Comparison of ENCODE assay signal across 9 mouse cellular contexts in the genomic region with DNA sequence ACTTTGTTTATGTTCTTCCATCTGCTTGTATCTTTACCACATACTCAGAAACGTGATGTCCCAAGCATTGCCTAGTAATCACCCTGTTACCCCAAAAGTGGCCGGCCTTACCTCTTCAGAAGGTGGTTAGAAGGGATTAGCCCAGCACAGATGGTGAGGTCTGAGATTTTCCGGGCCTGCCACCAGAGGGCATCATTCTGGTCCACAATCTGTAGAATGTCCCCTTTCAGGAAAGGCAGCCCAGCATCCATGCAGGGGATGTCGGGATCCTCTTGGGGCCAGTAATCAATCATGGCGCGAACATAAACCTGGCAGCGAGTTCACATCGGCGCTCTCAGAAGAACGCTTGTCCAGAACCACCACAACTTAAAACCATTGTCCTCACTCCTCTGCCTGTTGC. TPM values are rescaled to one million over a fixed set of nuclear protein-coding genes. Genes with fewer than 3 reads are reported as not detected.
A peak's percentile ranks its signal among the peaks of the same experiment; 100 is the strongest.
DNase-seq lines count a peak whose midpoint lies in the region; ATAC-seq lines count a peak whose summit lies in the region.
"Had no signal": no experiment of that assay in that cellular context is flagged by ENCODE, and none has a peak within 500 bp of the region (broad histone marks: within the 10 kb centered on the region; RNA-seq: fewer than 3 reads in every experiment).

No protein-coding gene starts in this region.

- 80% methylated on average over 10 of the region's 10 CpGs for WGBS in forebrain, embryonic 16.5 days

- H3K4me1 ChIP-seq in forebrain, embryonic 16.5 days (replicated peaks; ENCODE audit: control insufficient read depth, insufficient read depth, low read length) = no peaks in the 10 kb centered on the region
- H3K4me1 ChIP-seq: limb, embryonic 12.5 days had no signal

- H3K27ac ChIP-seq in forebrain, embryonic 16.5 days (ENCODE audit: low read length) = no peak overlapping the region
- H3K27ac ChIP-seq: limb, embryonic 12.5 days had no signal

- H3K36me3 ChIP-seq in forebrain, embryonic 16.5 days (ENCODE audit: control insufficient read depth, insufficient read depth) = no peaks in the 10 kb centered on the region
- H3K36me3 ChIP-seq: limb, embryonic 12.5 days had no signal

- no peaks in the 10 kb centered on the region for H3K27me3 ChIP-seq in forebrain, embryonic 16.5 days (replicated peaks; ENCODE audit: control insufficient read depth, insufficient read depth, low read length)
- H3K27me3 ChIP-seq: limb, embryonic 12.5 days had no signal

- DNase-seq in gastrocnemius, postnatal 14 days = peak; percentile 30
- no peak for DNase-seq in gastrocnemius, postnatal 36 days
- DNase-seq in 3T3-L1 (ENCODE audit: low read depth, low spot score) (peak; percentile 33), WW6 (ENCODE audit: low read depth, low spot score) (peak; percentile 22)
- peak; percentile 32 for DNase-seq in retina, postnatal 7 days (ENCODE audit: low read depth, low spot score)
- no peak for DNase-seq in frontal cortex, postnatal 10 days (ENCODE audit: low spot score in 2 of 2)

- no peak overlapping the region for H3K9ac ChIP-seq in forebrain, embryonic 16.5 days (replicated peaks; ENCODE audit: low read depth, low read length)
- H3K9ac ChIP-seq: limb, embryonic 12.5 days had no signal

- H3K4me2 ChIP-seq in forebrain, embryonic 16.5 days (ENCODE audit: low read length) = no peak overlapping the region
- H3K4me2 ChIP-seq: limb, embryonic 12.5 days had no signal

- intact Hi-C loops in gastrocnemius, postnatal 14 days (cut with DNase I; ENCODE audit: low total_unique reads) = loop anchor here (5.0 to 10.0 kb wide), 2 partner anchors 90 to 372 kb away; partner anchors contain the start of gene Als2
- intact Hi-C loops in gastrocnemius, postnatal 36 days (cut with DNase I) = loop anchor here (5.0 kb wide), 1 partner anchor 372 kb away; no protein-coding TSS in a partner anchor

- no peaks in the 10 kb centered on the region for H3K9me3 ChIP-seq in forebrain, embryonic 16.5 days (ENCODE audit: control insufficient read depth, low read length)
- H3K9me3 ChIP-seq: limb, embryonic 12.5 days had no signal

- H3K4me3 ChIP-seq in forebrain, embryonic 16.5 days (replicated peaks; ENCODE audit: low read length) = no peak overlapping the region
- H3K4me3 ChIP-seq: limb, embryonic 12.5 days had no signal

- ATAC-seq in granulocyte monocyte progenitor cell, adult 5-6 weeks (replicated peaks; ENCODE audit: poor library complexity, severe bottlenecking) = peak; percentile 55
- ATAC-seq in forebrain, embryonic 16.5 days = no peak

RNA-seq across cellular contexts. Expression of gene Mpp4, which starts 18.6 kb away (rescaled TPM):
- not detected for total RNA-seq in gastrocnemius, postnatal 14 days (2021)
- total RNA-seq in gastrocnemius, postnatal 36 days (2021) = under 1 TPM; 0.10 to 0.17 TPM
- total RNA-seq in granulocyte monocyte progenitor cell, adult 5-6 weeks (2014; fragmentation: Nextera tagmentation) = 2.1 and 2.9 TPM in 2 replicates
- 0.39 TPM in 1 of 2 replicates, not detected in the other for total RNA-seq in granulocyte monocyte progenitor cell, adult 5-6 weeks (2017)
- polyA plus RNA-seq in forebrain, embryonic 16.5 days (2015; fragmentation: Nextera tagmentation; extraction: Ambion mirVana) = 0.55 and 0.75 TPM in 2 replicates

RNA-seq across cellular contexts. Expression of gene Tmem237, which starts 24.3 kb away (rescaled TPM):
- 1 to 10 TPM; 3.7 to 4.4 TPM for total RNA-seq in gastrocnemius, postnatal 14 days (2021)
- 1 to 10 TPM; 2.2 to 2.6 TPM for total RNA-seq in gastrocnemius, postnatal 36 days (2021)
- total RNA-seq in granulocyte monocyte progenitor cell, adult 5-6 weeks (2014; fragmentation: Nextera tagmentation) = 9.7 and 16.4 TPM in 2 replicates
- total RNA-seq in granulocyte monocyte progenitor cell, adult 5-6 weeks (2017) = 11.6 and 15.3 TPM in 2 replicates
- polyA plus RNA-seq in forebrain, embryonic 16.5 days (2015; fragmentation: Nextera tagmentation; extraction: Ambion mirVana) = 52.9 and 53.9 TPM in 2 replicates

RNA-seq across cellular contexts. Expression of gene C2cd6, which starts 49.8 kb away (rescaled TPM):
- total RNA-seq in gastrocnemius, postnatal 14 days (2021) = not detected
- total RNA-seq in gastrocnemius, postnatal 36 days (2021) = not detected
- not detected in 2 replicates for total RNA-seq in granulocyte monocyte progenitor cell, adult 5-6 weeks (2014; fragmentation: Nextera tagmentation)
- total RNA-seq in granulocyte monocyte progenitor cell, adult 5-6 weeks (2017) = not detected in 2 replicates
- polyA plus RNA-seq in forebrain, embryonic 16.5 days (2015; fragmentation: Nextera tagmentation; extraction: Ambion mirVana) = 0.11 TPM in 1 of 2 replicates, not detected in the other
- polyA plus RNA-seq: limb, embryonic 12.5 days had no signal

Comparison
In these comparisons a context has a peak if more than half of its experiments do, and no peak if none do; other contexts are left out.
1. DNase-seq: peak in gastrocnemius, postnatal 14 days (single experiment), 3T3-L1 (single experiment), WW6 (single experiment) and retina, postnatal 7 days (single experiment); none in gastrocnemius, postnatal 36 days (0 of 2) and frontal cortex, postnatal 10 days (0 of 2).